Mouse (Mus musculus): ENCODE data around the gene Arsa. TPM values are rescaled to one million over a fixed set of nuclear protein-coding genes. Genes with fewer than 3 reads are reported as not detected.

Gene Arsa
- 10 to 100 TPM; 19.2 to 22.1 TPM for polyA plus RNA-seq (2017; shearing (Covaris generic))

DNA sequence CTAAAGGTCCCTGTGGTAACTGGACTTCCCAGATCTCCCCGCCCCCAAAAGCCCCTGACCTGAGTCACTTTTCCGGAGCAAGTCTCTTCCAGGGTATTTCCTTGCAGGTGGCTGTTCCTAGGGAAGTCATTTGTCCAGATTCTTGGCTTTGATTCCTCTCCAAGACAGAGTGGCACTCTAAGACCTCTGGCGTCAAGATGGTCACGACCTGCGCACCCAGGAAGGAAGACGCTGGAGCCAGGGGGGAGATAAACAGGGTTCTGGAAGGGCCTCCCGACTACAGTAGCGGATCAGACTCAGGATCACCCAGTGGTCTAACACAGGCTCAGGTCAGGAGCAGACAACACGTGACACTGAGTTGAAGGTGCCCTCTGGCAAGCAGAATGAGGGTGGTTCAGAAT, at the start of gene Arsa:
Gene Arsa (minus strand): TSS at position 335 of the 401 bp plus-strand sequence.

DNA sequence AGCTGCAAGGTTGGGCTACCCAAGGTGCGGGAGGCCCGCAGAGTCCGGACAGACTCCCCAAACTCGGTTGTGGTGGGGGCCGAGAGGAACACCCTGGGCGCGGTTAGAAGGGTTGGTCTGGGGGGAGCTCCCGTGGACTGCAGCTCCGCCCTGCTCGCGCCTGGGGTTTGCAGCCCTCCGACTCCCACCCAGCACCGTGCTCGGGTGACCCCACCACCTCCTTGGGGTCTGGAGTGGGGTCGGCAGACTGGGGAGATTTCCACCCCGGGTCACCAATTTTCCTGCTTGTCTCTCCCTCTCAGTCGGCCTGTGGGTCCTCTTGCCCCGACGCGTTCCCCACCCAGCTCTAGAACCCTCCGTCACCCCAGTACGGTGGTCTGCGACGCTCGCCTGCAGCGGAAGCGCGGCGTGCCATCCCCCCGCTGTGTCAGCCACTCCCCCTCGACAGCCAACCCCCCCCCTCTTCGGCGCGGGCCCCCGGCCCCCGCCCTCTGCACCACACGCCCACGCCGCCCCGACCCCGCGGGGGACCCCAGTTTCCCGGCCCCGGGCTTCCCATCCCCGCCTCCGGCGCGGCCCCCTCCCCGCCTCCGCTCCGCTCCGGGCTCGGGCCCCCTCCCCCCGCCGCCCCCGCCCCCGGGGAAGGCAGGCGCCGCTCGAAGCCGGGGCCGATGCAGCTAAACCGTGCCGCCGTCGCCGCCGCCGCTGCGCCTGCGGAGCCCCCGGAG, 21.9 kb upstream of the Arsa start, which contains the start of gene Shank3:
Gene Shank3 (plus strand): TSS at position 663 of the 728 bp plus-strand sequence.

DNA sequence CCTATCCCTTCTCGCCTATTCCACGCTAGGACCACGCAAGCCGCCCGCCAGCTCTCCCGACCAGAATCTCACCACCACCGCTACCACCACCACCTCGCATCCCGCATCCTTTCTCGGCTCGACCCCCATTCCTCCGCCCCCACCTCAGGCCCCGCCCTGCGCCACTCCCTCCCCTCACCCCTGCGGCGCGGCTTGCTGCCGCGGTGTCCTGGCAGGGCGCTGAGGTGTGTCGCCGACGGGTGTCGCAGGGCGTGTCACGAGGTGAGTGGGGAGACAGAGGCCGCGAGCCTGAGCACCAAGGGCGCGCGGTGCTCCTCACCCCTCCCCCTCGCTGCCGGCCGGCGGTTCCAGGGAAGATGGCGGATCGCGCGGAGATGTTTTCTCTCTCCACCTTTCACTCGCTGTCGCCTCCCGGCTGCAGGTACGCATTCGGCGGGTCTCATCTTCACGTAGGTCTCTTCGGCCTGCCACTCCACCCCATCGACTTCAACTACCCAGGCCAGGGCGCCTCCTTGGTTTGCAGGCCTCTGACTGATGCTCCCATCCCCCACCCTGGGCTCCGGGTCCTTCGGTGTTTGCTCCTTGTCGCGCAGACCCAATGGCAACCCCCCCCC, 23.3 kb downstream of the Arsa start, which contains the start of gene Mapk8ip2:
Gene Mapk8ip2 (plus strand): TSS at position 49 of the 614 bp plus-strand sequence.

DNA sequence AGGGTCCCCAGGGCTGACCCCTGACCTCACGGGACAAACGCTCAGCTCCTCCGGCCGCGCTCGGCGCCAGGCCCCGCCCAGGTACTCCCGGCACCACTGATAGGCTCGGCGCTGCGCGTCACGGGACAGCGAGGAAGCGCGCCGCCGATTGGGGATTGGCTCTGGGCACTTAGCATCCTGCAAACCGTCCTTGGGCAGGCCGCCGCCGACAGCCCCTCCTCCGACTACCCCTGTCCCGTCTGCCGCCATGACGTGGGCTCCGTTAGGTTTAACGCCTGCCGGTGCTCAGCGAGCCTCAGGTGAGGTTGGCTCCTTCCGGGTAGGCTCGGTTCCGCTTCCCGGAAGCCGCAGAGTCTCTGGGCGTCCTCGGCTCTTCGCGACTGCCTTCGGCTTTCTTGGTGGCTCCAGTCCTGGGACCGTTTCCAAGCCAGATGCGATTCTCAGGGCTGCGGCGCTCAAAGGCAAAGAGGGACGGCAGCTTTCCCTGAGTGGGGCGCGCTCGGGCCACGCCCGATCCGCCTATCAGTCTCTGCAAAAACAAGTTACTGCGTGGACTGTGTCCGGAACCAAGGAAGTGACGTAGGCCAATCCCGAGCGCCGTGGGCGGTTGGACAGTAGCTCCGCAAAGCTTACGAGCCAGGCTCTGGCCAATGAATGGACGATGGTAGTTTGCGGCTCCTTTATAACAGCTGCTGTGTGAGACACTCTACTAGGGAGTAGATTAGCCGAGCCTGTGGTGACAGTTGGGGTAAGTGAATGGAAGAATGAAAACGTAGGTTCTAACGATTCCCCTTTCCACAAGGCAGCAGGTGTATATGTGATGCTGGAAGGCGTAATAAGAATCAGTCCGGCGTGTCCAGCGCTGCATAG, 47.6 kb downstream of the Arsa start, which contains the start of the genes C730034F03Rik, Gm44502 and Chkb:
Gene C730034F03Rik (plus strand): TSS at position 238 of the 870 bp plus-strand sequence.
Gene Gm44502 (minus strand): TSS at position 345 of the 870 bp plus-strand sequence.
Gene Chkb (minus strand): TSS at position 557 of the 870 bp plus-strand sequence.

DNA sequence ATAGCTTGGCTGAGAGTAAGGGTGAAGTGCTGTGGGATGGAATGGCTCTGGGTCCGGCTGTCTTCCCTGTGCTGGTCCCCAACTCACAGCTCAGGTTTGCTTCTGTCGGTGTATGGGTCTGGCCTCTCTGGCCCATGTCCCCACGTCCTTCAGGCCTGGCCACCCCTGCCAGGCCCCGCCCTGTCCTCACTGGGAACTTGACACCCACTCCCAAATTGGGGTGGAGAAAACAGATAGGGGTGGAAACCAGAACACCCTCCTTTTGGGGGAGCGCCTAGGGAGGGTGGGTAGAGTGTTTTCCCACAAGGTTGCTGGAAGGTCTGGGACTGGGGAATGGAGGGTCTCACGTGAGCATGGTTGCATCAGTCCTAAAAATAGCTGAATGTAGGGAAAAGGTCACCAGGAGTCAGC, 51.5 kb downstream of the Arsa start, which contains the start of gene Cpt1b:
Gene Cpt1b (minus strand): TSS at position 153 of the 411 bp plus-strand sequence.

Other genes with a start within 250 kb of the Arsa start
- gene Sbf1, start 162.1 kb downstream of the Arsa start, polyA plus RNA-seq (2017; shearing (Covaris generic)) = 100 to 1,000 TPM; 183 to 186 TPM
- gene Adm2, start 154.7 kb downstream of the Arsa start, polyA plus RNA-seq (2017; shearing (Covaris generic)) = not detected
- gene Miox, start 143.0 kb downstream of the Arsa start, polyA plus RNA-seq (2017; shearing (Covaris generic)) = not detected
- 10 to 100 TPM; 57.0 to 69.5 TPM for gene Lmf2, start 121.8 kb downstream of the Arsa start, polyA plus RNA-seq (2017; shearing (Covaris generic))
- 100 to 1,000 TPM; 139 to 146 TPM for gene Ncaph2, start 121.7 kb downstream of the Arsa start, polyA plus RNA-seq (2017; shearing (Covaris generic))
- 10 to 100 TPM in 1 of 2 experiments, 1 to 10 TPM in 1; 7.7 to 19.2 TPM for gene Sco2, start 103.6 kb downstream of the Arsa start, polyA plus RNA-seq (2017; shearing (Covaris generic))
- gene Tymp, start 100.4 kb downstream of the Arsa start, polyA plus RNA-seq (2017; shearing (Covaris generic)) = 1 to 10 TPM; 1.5 to 1.8 TPM
- gene Odf3b, start 98.1 kb downstream of the Arsa start, polyA plus RNA-seq (2017; shearing (Covaris generic)) = 1 to 10 TPM in 1 of 2 experiments, under 1 TPM in 1; 0.71 to 1.4 TPM
- under 1 TPM; 0.13 to 0.83 TPM for gene Klhdc7b, start 92.5 kb downstream of the Arsa start, polyA plus RNA-seq (2017; shearing (Covaris generic))
- gene Syce3, start 66.9 kb downstream of the Arsa start, polyA plus RNA-seq (2017; shearing (Covaris generic)) = under 1 TPM in 1 of 2 experiments, not detected in 1; 0.62 TPM
- 1 to 10 TPM in 1 of 2 experiments, under 1 TPM in 1; 0.64 to 1.6 TPM for gene Cpt1b, start 51.6 kb downstream of the Arsa start, polyA plus RNA-seq (2017; shearing (Covaris generic))
- gene C730034F03Rik, start 47.8 kb downstream of the Arsa start, polyA plus RNA-seq (2017; shearing (Covaris generic)) = 1 to 10 TPM; 3.3 to 6.9 TPM
- not detected for gene Gm44502, start 47.7 kb downstream of the Arsa start, polyA plus RNA-seq (2017; shearing (Covaris generic))
- 100 to 1,000 TPM; 103 to 119 TPM for gene Chkb, start 47.5 kb downstream of the Arsa start, polyA plus RNA-seq (2017; shearing (Covaris generic))
- under 1 TPM; 0.27 to 0.86 TPM for gene Mapk8ip2, start 23.5 kb downstream of the Arsa start, polyA plus RNA-seq (2017; shearing (Covaris generic))
- gene Shank3, start 22.2 kb upstream of the Arsa start, polyA plus RNA-seq (2017; shearing (Covaris generic)) = under 1 TPM; 0.06 to 0.13 TPM
- gene Acr, start 90.9 kb upstream of the Arsa start, polyA plus RNA-seq (2017; shearing (Covaris generic)) = not detected
- gene Rabl2, start 114.5 kb upstream of the Arsa start, polyA plus RNA-seq (2017; shearing (Covaris generic)) = 1 to 10 TPM; 1.1 to 2.5 TPM

Data from inflammation-experienced regulatory T-cells (primary cell).